Mouse (Mus musculus): ENCODE measurements around the gene Cdk5rap1. TPM values are rescaled to one million over a fixed set of nuclear protein-coding genes. Genes with fewer than 3 reads are reported as not detected.
A peak's percentile ranks its signal among the peaks of the same experiment; 100 is the strongest.

Cdk5rap1 gene
- 4.4 and 16.3 TPM in 2 replicates for polyA plus RNA-seq (2011; ENCODE audit: insufficient read depth, insufficient read length, low replicate concordance, missing spikeins)

DNA sequence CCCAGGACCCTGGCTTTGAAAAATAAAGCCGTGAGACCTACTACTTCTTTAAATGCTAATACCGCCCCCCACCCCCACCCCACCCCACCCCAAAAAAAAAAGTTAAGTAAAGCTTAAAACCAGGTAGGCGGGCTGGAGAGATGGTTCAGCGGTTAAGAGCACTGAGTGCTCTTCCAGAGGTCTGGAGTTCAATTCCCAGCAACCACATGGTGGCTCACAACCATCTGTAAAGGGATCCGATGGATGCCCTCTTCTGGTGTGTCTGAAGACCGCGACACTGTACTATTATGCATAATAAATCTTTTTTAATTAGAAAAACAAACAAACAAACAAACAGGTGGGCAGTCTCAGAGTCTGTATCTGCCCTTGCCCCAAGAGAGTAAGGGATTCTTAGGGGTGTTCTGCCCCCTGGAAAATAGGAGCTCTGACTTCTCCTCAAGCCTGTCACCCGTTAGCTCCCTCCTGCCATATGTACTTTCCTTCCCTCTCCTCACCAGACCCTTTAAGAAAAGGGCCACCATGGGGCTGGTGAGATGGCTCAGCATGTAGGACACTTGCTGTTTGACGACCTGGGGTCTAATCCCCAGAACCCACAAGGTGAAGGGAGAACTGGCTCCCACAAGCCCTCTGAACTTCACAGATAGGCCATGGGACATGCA is at the start of gene Cdk5rap1:
Gene Cdk5rap1 (minus strand): TSS at position 169 of the 659 bp plus-strand sequence.
- Histone ChIP-seq H3K4me1 (ENCODE audit: control insufficient read depth, insufficient read depth, low read length) (no peaks in the 10 kb centered on the region), H3K4me3 (replicated peaks; ENCODE audit: control insufficient read depth, low read depth, low read length) (peak within 1 kb of the TSS; percentile 87), H3K27ac (ENCODE audit: control insufficient read depth, insufficient read depth, low read depth, low read length, poor library complexity) (peak within 1 kb of the TSS; percentile 81)
- WGBS: 19% methylated on average over 9 of the region's 9 CpGs
- TF ChIP-seq CTCF (IDR thresholded peaks at IDR 0.05; ENCODE audit: control insufficient read depth, insufficient read depth, low read length) (no peak), POLR2A (IDR thresholded peaks at IDR 0.05; ENCODE audit: borderline replicate concordance, control insufficient read depth, low read depth, low read length) (no peak)

DNA sequence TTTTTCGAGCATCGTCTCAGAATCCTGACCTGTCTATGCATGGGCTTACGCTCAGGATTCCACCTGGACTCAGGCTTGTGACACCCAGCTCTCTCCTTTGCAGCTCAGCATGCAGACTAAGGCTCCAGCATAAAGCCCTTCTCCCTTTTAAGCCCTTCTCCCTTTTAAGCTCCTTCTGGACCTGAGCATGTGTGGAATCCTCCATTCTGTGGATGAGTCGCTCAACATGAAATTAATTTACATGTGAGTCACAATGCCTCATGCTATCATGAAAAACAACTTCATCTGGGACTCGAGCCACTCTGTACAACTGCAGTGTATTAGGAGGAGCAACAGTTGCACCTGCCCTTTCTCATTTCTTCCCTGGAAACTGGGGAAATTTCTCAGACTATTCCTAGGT is 49.4 kb upstream of the Cdk5rap1 start:
- no peaks in the 10 kb centered on the region for H3K4me1 ChIP-seq (ENCODE audit: control insufficient read depth, insufficient read depth, low read length)

DNA sequence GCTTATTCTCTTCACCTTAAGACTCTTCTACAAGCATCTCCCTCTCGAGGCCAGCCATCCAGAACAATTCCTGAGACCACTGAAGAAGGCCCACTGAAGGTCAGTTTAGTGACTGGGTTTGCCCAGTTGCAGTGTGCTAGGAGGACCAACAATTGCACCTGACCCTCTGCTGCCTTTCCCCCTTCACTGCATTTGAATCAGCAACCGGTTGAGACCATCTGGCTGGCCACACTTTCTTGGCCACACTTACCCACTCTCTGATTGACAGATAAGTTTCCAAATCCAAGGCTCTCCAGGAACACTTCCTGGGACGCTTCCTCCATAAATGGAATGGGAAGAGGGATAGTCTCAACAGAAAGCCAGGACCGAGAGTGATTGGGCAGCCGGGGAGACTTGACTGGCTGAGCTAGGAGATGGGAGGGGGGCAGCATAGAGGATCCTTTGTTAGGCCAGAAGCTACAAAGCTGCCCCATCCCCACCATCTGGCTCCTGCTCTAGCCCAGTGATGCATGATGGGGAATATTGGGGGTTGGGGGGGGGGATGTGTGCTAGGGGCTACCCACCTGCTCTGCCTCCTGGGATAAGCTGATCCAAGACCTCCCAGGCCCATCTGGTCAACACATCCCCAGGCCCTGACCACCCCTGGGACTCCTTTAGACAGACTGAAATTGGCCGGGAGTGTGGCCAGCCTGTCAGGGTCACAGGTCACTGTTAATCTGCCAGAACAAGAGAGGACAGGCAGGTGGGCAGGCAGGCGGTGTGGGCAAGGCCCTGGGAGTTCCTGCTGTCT is 48.3 kb upstream of the Cdk5rap1 start:
- no peaks in the 10 kb centered on the region for H3K4me1 ChIP-seq (ENCODE audit: control insufficient read depth, insufficient read depth, low read length)
- H3K4me3 ChIP-seq (replicated peaks; ENCODE audit: control insufficient read depth, low read depth, low read length): no peak overlapping the region
- 78% methylated on average over 7 of the region's 7 CpGs for WGBS
- no peak for TF ChIP-seq CTCF (IDR thresholded peaks at IDR 0.05; ENCODE audit: control insufficient read depth, insufficient read depth, low read length)
- no peak for TF ChIP-seq POLR2A (IDR thresholded peaks at IDR 0.05; ENCODE audit: borderline replicate concordance, control insufficient read depth, low read depth, low read length)
- no peak overlapping the region for H3K27ac ChIP-seq (ENCODE audit: control insufficient read depth, insufficient read depth, low read depth, low read length, poor library complexity)

More for the DNA sequence above, 49.4 kb upstream of the Cdk5rap1 start:
- TF ChIP-seq CTCF (IDR thresholded peaks at IDR 0.05; ENCODE audit: control insufficient read depth, insufficient read depth, low read length): no peak
- no peak for TF ChIP-seq POLR2A (IDR thresholded peaks at IDR 0.05; ENCODE audit: borderline replicate concordance, control insufficient read depth, low read depth, low read length)
- WGBS: 75% methylated on average over 5 of the region's 5 CpGs
- Histone ChIP-seq H3K27ac (ENCODE audit: control insufficient read depth, insufficient read depth, low read depth, low read length, poor library complexity) (no peak overlapping the region), H3K4me3 (replicated peaks; ENCODE audit: control insufficient read depth, low read depth, low read length) (no peak overlapping the region)

DNA sequence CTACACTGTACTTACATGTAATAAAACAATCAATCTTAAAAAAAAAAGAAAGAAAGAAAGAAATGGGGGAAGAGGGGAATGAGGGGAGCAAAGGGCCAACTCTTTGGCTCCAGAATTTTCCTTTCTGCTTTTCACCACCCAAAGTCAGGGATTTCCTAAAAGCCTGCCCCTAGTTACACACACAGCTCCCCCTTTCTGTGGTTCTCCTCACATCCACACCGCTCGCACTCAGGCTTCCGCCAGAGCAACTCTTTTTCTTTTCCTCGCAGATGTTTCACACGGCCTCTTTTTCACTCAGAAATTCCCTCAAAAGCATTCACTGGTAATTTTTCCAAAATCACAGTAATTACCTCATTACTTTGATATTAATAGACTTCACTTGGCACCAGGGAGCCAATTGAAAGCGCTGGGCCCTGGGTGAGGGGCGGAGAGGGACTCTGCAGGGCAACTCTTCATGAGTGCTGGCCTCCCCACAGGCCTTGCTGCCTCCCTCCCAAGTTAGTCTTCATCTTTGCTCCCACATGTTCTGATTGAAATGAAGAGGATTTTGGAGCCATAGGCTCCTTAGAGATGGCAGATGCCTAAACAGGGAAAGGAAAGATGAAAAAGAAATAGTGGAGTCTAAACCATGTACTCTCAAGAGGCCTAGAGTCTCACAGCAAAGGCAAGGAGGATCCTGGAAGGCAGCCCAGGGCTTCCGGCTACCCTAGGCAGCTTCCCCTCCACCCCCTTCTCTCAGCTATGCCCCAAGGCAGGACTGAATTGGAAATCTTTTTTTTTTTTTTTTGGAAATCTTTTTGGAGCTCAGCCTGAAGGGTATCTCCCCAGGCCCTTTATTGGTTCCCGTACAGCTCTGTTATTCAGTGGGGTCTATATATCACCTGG is 47.1 kb upstream of the Cdk5rap1 start:
- TF ChIP-seq CTCF (IDR thresholded peaks at IDR 0.05; ENCODE audit: control insufficient read depth, insufficient read depth, low read length) (no peak), POLR2A (IDR thresholded peaks at IDR 0.05; ENCODE audit: borderline replicate concordance, control insufficient read depth, low read depth, low read length) (no peak)
- Histone ChIP-seq H3K27ac (ENCODE audit: control insufficient read depth, insufficient read depth, low read depth, low read length, poor library complexity) (no peak overlapping the region), H3K4me1 (ENCODE audit: control insufficient read depth, insufficient read depth, low read length) (no peaks in the 10 kb centered on the region), H3K4me3 (replicated peaks; ENCODE audit: control insufficient read depth, low read depth, low read length) (no peak overlapping the region)
- WGBS: 80% methylated on average over 9 of the region's 9 CpGs

DNA sequence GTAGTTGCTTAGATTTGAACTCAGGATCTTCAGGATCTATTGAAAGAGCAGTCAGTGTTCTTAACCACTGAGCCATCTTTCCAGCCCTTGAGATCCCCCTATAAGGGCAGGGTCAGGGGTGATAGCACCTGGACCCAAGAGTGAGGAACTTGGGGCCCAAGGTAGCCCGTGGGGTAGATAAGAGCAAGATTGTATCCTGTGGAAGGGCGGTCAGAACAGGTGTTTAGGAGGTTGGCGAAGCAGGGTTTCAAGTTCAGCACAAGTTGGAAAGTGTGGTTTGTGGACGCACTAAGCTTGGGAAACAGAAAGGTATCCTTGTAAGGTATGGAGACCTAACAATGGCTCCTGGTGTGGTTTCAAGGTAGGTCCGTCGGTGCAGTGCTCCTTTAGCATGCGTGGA is 45.2 kb upstream of the Cdk5rap1 start:
- TF ChIP-seq POLR2A (IDR thresholded peaks at IDR 0.05; ENCODE audit: borderline replicate concordance, control insufficient read depth, low read depth, low read length) (no peak), CTCF (IDR thresholded peaks at IDR 0.05; ENCODE audit: control insufficient read depth, insufficient read depth, low read length) (no peak)
- H3K4me3 ChIP-seq (replicated peaks; ENCODE audit: control insufficient read depth, low read depth, low read length): no peak overlapping the region
- H3K27ac ChIP-seq (ENCODE audit: control insufficient read depth, insufficient read depth, low read depth, low read length, poor library complexity): no peak overlapping the region
- WGBS: 84% methylated on average over 7 of the region's 7 CpGs
- H3K4me1 ChIP-seq (ENCODE audit: control insufficient read depth, insufficient read depth, low read length): no peaks in the 10 kb centered on the region

DNA sequence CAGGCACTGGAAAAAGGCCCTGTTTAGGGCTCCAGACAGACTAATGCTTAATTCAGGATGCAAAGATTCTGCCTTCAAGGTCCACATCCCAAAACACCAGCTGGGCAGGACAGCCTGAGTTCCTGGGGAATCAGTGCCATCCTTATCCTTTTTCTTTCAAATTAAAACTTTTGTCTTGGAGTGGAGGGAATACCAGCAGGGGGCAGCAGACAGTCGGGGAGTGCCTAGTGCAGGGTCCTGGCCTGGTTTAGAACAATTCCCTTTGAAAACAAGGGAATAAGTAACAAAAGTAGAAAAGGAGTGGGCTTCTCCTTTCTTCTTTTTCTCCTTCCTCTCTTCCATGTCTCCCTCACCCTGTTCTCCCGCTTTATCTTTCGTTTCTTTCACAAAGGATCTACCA is 44.3 kb upstream of the Cdk5rap1 start:
- TF ChIP-seq CTCF (IDR thresholded peaks at IDR 0.05; ENCODE audit: control insufficient read depth, insufficient read depth, low read length) (peak; percentile 85), POLR2A (IDR thresholded peaks at IDR 0.05; ENCODE audit: borderline replicate concordance, control insufficient read depth, low read depth, low read length) (no peak)
- Histone ChIP-seq H3K27ac (ENCODE audit: control insufficient read depth, insufficient read depth, low read depth, low read length, poor library complexity) (no peak overlapping the region), H3K4me1 (ENCODE audit: control insufficient read depth, insufficient read depth, low read length) (no peaks in the 10 kb centered on the region), H3K4me3 (replicated peaks; ENCODE audit: control insufficient read depth, low read depth, low read length) (no peak overlapping the region)
- 33% methylated on average over 3 of the region's 3 CpGs for WGBS

DNA sequence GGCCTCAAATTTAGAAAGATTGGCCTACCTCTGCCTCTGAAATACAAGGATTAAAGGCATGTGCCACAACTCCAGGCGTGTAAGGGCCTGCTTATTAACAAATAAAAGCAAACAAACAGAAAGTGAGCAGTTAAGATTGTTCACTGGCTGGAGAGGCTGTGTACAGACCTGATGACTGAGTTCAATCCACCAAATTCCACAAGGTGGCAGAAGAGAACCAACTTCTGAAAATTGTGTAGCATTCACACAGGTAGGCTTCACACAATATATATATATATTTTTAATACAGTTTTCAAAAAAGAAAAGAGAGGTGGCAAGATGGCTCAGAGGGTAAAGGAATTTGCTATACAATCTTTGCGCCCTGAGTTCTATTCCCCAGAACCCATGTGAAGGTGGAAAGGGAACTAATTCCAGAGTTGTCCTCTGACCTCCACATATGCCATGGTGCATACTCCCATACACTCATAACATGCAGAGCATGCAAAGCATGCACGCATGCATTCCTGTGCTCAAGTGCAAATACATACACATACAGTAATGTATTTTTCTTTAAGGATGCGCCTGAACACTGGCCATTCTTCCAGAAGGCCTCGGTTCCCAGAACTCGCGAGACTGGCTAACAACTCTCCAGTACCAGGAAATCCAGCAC is 39.3 kb upstream of the Cdk5rap1 start:
- H3K27ac ChIP-seq (ENCODE audit: control insufficient read depth, insufficient read depth, low read depth, low read length, poor library complexity): no peak overlapping the region
- no peak overlapping the region for H3K4me3 ChIP-seq (replicated peaks; ENCODE audit: control insufficient read depth, low read depth, low read length)
- WGBS: 69% methylated on average over 7 of the region's 7 CpGs
- no peaks in the 10 kb centered on the region for H3K4me1 ChIP-seq (ENCODE audit: control insufficient read depth, insufficient read depth, low read length)
- TF ChIP-seq CTCF (IDR thresholded peaks at IDR 0.05; ENCODE audit: control insufficient read depth, insufficient read depth, low read length) (no peak), POLR2A (IDR thresholded peaks at IDR 0.05; ENCODE audit: borderline replicate concordance, control insufficient read depth, low read depth, low read length) (no peak)

All from bone marrow, adult 2 months (tissue).